Mouse (Mus musculus) liver, embryonic 15.5 days (tissue): Measurements from ENCODE around the gene Rundc1. TPM values are rescaled to one million over a fixed set of nuclear protein-coding genes. Genes with fewer than 3 reads are reported as not detected.
"Not testable (repeated sequence)": the region's sequence is repeated elsewhere in the genome, so short reads cannot be mapped to it uniquely, and the experiment has no call there.

ENCODE experiments used
- ATAC-seq: fragments of 200-750 bp; cut with Nextera tagmentation; 2 replicates; pipeline ENCODE4 v1.8.0; 2017; ENCODE audit warnings: moderate number of reproducible peaks, mild to moderate bottlenecking, moderate library complexity; ENCODE audit not compliant: insufficient read depth
- H3K27ac ChIP-seq: fragments of 300-500 bp; sonication (generic); replicated peaks from 2 replicates; pipeline ENCODE4 v1.5.1; 2015; ENCODE audit warnings: mild to moderate bottlenecking, inconsistent platforms
- H3K27me3 ChIP-seq: fragments of 300-500 bp; sonication (generic); 2 replicates; pipeline ENCODE4 v1.6.1; 2015; ENCODE audit warnings: mild to moderate bottlenecking, inconsistent platforms
- H3K36me3 ChIP-seq: fragments of 300-500 bp; sonication (generic); replicated peaks from 2 replicates; pipeline ENCODE4 v1.6.1; 2015; ENCODE audit warnings: moderate library complexity, mild to moderate bottlenecking, inconsistent platforms
- H3K4me1 ChIP-seq: fragments of 300-500 bp; sonication (generic); replicated peaks from 2 replicates; pipeline ENCODE4 v1.6.1; 2015; ENCODE audit warnings: inconsistent platforms
- H3K4me2 ChIP-seq: fragments of 300-500 bp; sonication (generic); 2 replicates; pipeline ENCODE4 v1.6.1; 2015; ENCODE audit warnings: moderate library complexity, mild to moderate bottlenecking, inconsistent platforms
- H3K4me3 ChIP-seq: fragments of 300-500 bp; sonication (generic); replicated peaks from 2 replicates; pipeline ENCODE4 v1.5.1; 2015; ENCODE audit warnings: mild to moderate bottlenecking, inconsistent platforms
- H3K9ac ChIP-seq: fragments of 300-500 bp; sonication (generic); 2 replicates; pipeline ENCODE4 v1.6.1; 2015; ENCODE audit warnings: moderate library complexity, mild to moderate bottlenecking, inconsistent platforms
- H3K9me3 ChIP-seq: fragments of 300-500 bp; sonication (generic); replicated peaks from 2 replicates; pipeline ENCODE4 v1.6.1; 2016; ENCODE audit warnings: inconsistent platforms
- WGBS: fragments of 180-500 bp; shearing (Covaris S2); methylation state at CpG from one replicate; pipeline ENCODE4 v1.1.7; 2015; ENCODE audit warnings: mixed read lengths; ENCODE audit not compliant: insufficient replicate concordance; 5-methylcytosine and 5-hydroxymethylcytosine counted together
- polyA plus RNA-seq: library from polyadenylated mRNA; unstranded; fragments of >200 nt; fragmentation: Nextera tagmentation; extraction: Ambion mirVana; gene quantifications from 2 replicates; pipeline ENCODE4 v1.2.1, GENCODE M21; 2015

Gene Rundc1
- polyA plus RNA-seq, 1 experiment from 2014 or later, result 5.7 TPM

DNA sequence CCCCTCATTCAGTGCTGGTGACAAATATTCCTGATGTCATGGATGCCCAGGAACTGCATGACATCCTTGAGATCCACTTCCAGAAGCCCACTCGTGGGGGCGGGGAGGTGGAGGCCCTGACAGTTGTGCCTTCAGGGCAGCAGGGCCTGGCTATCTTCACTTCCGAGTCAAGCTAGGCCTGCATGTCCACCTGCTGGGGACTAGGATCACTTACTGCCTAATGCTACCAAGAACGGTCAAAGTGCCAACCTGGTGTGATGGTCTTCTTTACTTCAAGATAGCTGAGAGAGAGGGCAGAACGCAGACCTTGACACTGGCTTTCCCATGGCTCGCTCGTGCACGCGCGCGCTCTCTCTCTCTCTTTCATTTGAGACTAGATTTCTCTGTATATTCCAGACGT is 33.3 kb downstream of the Rundc1 start:
- Histone ChIP-seq H3K36me3 (peaks cover 46% of the 10 kb centered on the region), H3K9ac (no peak overlapping the region), H3K4me2 (no peak overlapping the region), H3K4me3 (no peak overlapping the region), H3K4me1 (peaks cover 38% of the 10 kb centered on the region), H3K27me3 (peaks cover 3% of the 10 kb centered on the region; the same call in 1 of the 2 replicates), H3K27ac (no peak overlapping the region), H3K9me3 (no peaks in the 10 kb centered on the region)
- no peak for ATAC-seq
- 82% methylated on average over 12 of the region's 12 CpGs for WGBS

DNA sequence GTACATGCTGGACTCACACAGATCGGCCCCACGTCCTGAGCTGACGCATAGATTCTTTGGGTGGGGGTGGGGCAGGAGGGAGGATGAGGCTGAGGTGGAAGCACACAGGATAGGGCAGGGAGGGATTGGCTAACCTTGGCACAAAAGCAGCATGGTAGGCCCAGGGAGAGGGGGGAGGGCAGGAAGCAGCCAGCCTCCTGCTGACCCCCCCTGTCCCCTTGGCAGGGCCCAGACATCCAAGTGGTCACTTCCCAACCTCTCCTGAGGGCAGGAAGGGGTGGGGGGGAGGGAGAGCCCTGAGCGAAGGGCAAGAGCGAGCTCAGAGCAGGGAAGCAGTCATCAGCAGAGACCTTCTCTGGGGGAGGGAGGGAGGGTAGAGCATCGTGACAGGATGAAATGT is 34.8 kb downstream of the Rundc1 start:
- H3K4me2 ChIP-seq, result no peak overlapping the region
- peaks cover 17% of the 10 kb centered on the region for H3K27me3 ChIP-seq
- H3K9ac ChIP-seq, result no peak overlapping the region
- WGBS, result 77% methylated on average over 6 of the region's 6 CpGs
- H3K27ac ChIP-seq, result no peak overlapping the region
- H3K36me3 ChIP-seq, result peaks cover 46% of the 10 kb centered on the region
- H3K4me1 ChIP-seq, result peaks cover 49% of the 10 kb centered on the region
- no peak overlapping the region for H3K4me3 ChIP-seq
- ATAC-seq, result no peak
- no peaks in the 10 kb centered on the region for H3K9me3 ChIP-seq

- Histone ChIP-seq H3K9me3 (no peaks in the 10 kb centered on the region), H3K4me1 (peaks cover 55% of the 10 kb centered on the region), H3K9ac (no peak overlapping the region), H3K4me2 (no peak overlapping the region), H3K27me3 (peaks cover 23% of the 10 kb centered on the region), H3K36me3 (peaks cover 46% of the 10 kb centered on the region), H3K4me3 (no peak overlapping the region), H3K27ac (no peak overlapping the region)
- 75% methylated on average over 15 of the region's 15 CpGs for WGBS
- no peak for ATAC-seq
These were observed 35.4 kb downstream of the Rundc1 start for GRCm38 (mm10) chr11:101460321-101460720.

DNA sequence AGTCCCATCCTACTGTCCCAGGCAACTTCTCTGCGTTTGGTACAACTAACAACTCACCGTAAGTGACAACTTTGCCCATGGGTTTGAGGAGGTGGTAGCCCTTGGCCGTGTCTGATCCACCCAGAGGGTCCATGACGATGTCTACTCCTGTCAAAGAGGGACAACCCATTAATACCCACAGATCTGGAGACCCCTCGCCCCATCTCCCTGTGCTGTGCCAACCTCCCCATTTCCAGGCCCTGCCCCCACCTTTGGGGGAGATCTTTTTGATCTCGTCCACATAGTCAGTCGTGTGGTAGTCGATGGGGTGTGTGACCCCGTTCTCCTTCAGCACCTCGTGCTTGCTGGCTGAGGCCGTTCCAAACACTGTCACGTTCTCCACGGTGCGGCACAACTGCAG is 37.3 kb downstream of the Rundc1 start:
- Histone ChIP-seq H3K4me2 (no peak overlapping the region), H3K9me3 (no peaks in the 10 kb centered on the region), H3K36me3 (peaks cover 38% of the 10 kb centered on the region), H3K27me3 (peaks cover 41% of the 10 kb centered on the region), H3K27ac (no peak overlapping the region), H3K9ac (no peak overlapping the region), H3K4me3 (no peak overlapping the region), H3K4me1 (peaks cover 65% of the 10 kb centered on the region)
- ATAC-seq, result no peak
- WGBS, result 78% methylated on average over 14 of the region's 14 CpGs

- H3K27ac ChIP-seq, result no peak overlapping the region
- WGBS, result 22% methylated on average over 13 of the region's 13 CpGs
- no peak overlapping the region for H3K9ac ChIP-seq
- no peak for ATAC-seq
- no peaks in the 10 kb centered on the region for H3K9me3 ChIP-seq
- peak overlapping the region; percentile 1; the same call in 1 of the 2 replicates for H3K4me2 ChIP-seq
- peaks cover 48% of the 10 kb centered on the region for H3K27me3 ChIP-seq
- no peak overlapping the region for H3K4me3 ChIP-seq
- H3K36me3 ChIP-seq, result peaks cover 31% of the 10 kb centered on the region
- peaks cover 72% of the 10 kb centered on the region for H3K4me1 ChIP-seq
These were observed 37.9 kb downstream of the Rundc1 start for GRCm38 (mm10) chr11:101462583-101463440.

DNA sequence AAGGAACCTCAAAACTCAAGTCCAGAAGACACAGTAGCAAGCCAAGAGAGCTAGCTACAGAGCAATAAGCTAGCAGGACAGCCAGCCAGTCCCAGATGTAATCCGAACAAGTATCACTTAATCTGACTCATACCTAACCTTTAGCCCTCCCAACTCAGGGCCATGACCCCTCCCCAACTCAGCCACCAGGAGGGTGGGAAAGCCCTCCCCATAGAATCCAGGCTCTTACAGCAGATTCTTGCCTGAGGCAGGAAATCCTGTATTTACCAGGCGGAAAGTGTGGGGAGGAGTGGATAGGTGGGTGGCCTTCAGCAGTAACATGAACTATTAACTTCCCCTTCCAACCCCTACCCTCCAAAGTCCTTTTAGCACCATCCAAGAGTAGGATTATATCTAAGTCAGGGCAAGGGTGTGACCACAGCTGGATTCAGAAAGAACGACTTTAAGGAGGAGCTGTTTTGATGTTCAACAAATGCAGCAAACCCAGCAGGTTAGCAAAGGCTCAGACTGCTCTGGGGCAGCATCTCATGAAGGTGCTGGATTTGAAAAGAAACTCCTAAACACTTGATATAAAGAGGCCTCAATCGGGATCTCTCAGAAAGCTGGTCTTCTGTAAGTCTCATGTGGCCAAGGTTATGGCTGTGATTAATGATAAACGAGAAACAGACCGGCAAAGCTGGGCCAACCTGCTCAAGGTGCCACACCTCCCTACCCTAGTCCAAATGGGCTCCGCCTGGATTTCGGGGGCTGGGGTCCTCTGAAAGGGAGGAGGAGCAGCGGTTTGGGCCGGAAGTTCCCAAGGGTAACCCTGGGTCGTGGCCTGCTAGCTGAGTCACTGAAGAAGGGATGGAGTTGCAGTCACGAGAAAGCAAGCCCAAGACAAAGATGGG is 39.6 kb downstream of the Rundc1 start, which contains the start of gene Rnd2:
Rnd2 (plus strand) TSS at position 789 of the 890 bp plus-strand sequence.
- H3K27ac ChIP-seq, result peak within 1 kb of the TSS; percentile 51; the same call in 1 of the 2 replicates
- 6% methylated on average over 12 of the region's 12 CpGs for WGBS
- H3K4me3 ChIP-seq, result peak within 1 kb of the TSS; percentile 67
- H3K27me3 ChIP-seq, result peaks cover 64% of the 10 kb centered on the region
- no peaks in the 10 kb centered on the region for H3K9me3 ChIP-seq
- H3K9ac ChIP-seq, result peak within 1 kb of the TSS; percentile 62
- ATAC-seq, result no peak
- H3K4me1 ChIP-seq, result peaks cover 75% of the 10 kb centered on the region
- H3K36me3 ChIP-seq, result peaks cover 15% of the 10 kb centered on the region
- H3K4me2 ChIP-seq, result peak within 1 kb of the TSS; percentile 94

DNA sequence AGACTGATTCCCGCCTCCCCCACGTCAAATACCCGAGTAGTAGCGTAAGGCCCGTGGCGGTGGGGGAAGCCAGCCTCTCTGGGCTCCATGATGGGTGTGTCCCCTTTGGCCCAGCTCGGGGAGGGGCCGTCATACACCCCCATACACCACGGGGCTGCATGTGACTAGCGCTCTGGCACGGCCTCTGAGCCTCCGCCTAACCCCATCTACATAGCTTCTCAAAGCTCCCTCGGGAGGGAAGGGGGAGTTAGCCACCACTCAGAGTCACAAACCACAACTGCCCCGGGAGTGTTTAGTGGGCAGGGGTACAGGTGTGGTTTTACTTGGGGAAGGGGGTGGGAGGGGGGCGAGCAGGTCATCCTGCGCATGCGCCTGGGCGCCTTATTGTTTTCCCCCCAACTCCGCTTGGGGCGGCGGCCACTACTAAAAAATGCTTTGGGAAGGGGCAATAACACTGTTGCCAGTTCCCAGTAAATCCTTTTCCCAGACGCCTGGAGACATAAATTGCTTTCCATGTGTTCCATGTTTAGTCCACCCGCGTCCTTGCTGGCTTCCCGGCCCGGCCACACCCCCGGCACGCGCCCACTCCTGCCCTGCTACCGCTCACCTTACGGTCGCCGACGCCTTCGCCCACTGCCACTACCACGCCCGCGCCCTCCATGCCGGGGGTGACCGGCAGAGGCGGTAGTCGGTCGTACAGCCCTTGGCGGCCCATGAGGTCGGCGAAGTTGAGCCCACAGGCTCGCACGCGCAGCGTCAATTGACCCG is 40.4 kb downstream of the Rundc1 start:
- Histone ChIP-seq H3K4me2 (peak overlapping the region; percentile 94), H3K9ac (peak overlapping the region; percentile 62), H3K36me3 (peaks cover 9% of the 10 kb centered on the region; the same call in 1 of the 2 replicates), H3K4me1 (peaks cover 69% of the 10 kb centered on the region), H3K9me3 (no peaks in the 10 kb centered on the region), H3K27ac (peak overlapping the region; percentile 51; the same call in 1 of the 2 replicates), H3K4me3 (peak overlapping the region; percentile 67), H3K27me3 (peaks cover 71% of the 10 kb centered on the region)
- ATAC-seq, result no peak; the same call in 1 of the 2 replicates
- WGBS, result under 1% methylated on average over 51 of the region's 51 CpGs

- 0 out of 2 replicates have a peak, but pooled peaks cover 4% of the 10 kb centered on the region for H3K36me3 ChIP-seq
- H3K27me3 ChIP-seq, result peaks cover 77% of the 10 kb centered on the region
- H3K4me3 ChIP-seq, result peak within 1 kb of the TSS; percentile 67
- under 1% methylated on average over 60 of the region's 60 CpGs for WGBS
- peaks cover 69% of the 10 kb centered on the region for H3K4me1 ChIP-seq
- no peaks in the 10 kb centered on the region for H3K9me3 ChIP-seq
- peak; percentile 66 for ATAC-seq
- peak within 1 kb of the TSS; percentile 62 for H3K9ac ChIP-seq
- peak within 1 kb of the TSS; percentile 51; the same call in 1 of the 2 replicates for H3K27ac ChIP-seq
- peak within 1 kb of the TSS; percentile 94 for H3K4me2 ChIP-seq
These were observed 41.1 kb downstream of the Rundc1 start, which contains the start of gene Vat1 for GRCm38 (mm10) chr11:101465869-101466551. Gene Vat1, minus strand, starts transcription at chr11:101466230.

DNA sequence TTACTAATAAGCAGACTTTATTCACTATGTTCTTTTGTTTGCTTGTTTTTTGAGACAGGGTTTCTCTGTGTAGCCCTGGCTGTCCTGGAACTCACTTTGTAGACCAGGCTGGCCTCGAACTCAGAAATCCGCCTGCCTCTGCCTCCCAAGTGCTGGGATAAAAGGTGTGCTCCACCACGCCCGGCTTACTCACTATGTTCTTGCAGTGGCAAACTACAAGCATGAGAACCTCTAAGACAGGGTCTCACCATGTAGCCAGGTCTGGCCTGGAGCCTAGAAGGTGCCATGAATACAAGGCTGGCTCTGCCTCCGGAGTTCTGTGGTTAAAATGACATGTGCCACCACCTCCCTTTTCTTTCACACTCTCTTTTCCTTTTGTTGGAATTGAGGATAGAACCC is 41.7 kb downstream of the Rundc1 start:
- H3K27ac ChIP-seq, H3K9me3 ChIP-seq, ATAC-seq, H3K36me3 ChIP-seq: not testable (repeated sequence)
- Histone ChIP-seq H3K4me3 (peak overlapping the region; percentile 67), H3K4me2 (peak overlapping the region; percentile 94), H3K27me3 (peaks cover 82% of the 10 kb centered on the region), H3K4me1 (peaks cover 69% of the 10 kb centered on the region), H3K9ac (peak overlapping the region; percentile 62; the same call in 1 of the 2 replicates)
- WGBS, result 48% methylated on average over 5 of the region's 5 CpGs
